Mouse (Mus musculus) ES-E14 (cell line): ENCODE data around the gene Parp3. TPM values are rescaled to one million over a fixed set of nuclear protein-coding genes. Genes with fewer than 3 reads are reported as not detected.

Source experiments
- DNase-seq: peaks from one replicate; pipeline ENCODE4 v3.0.0-alpha.2; 2013; ENCODE audit warnings: low read depth, low spot score
- H3K27ac ChIP-seq: 2 replicates; pipeline ENCODE4 v1.5.1; 2012; ENCODE audit warnings: low read depth, mild to moderate bottlenecking, low read length, moderate library complexity, mixed read lengths; ENCODE audit not compliant: poor library complexity, insufficient read depth, severe bottlenecking
- H3K36me3 ChIP-seq: 2 replicates; pipeline ENCODE4 v1.6.1; 2012; ENCODE audit warnings: mild to moderate bottlenecking, low read length, moderate library complexity, mixed read lengths; ENCODE audit not compliant: control insufficient read depth, poor library complexity, insufficient read depth, severe bottlenecking
- H3K4me1 ChIP-seq, 2 experiments: fragments of 150-350 bp in 1 of 2; sonication (generic) in 1 of 2; 2 replicates each; pipeline ENCODE4 v1.6.1; 2012; ENCODE audit warnings: low read length in 2 of 2, mild to moderate bottlenecking in 1 of 2, mixed read lengths in 1 of 2; ENCODE audit not compliant: control insufficient read depth in 2 of 2, insufficient read depth in 2 of 2, poor library complexity in 1 of 2
- H3K4me3 ChIP-seq, 2 experiments: fragments of 150-350 bp in 1 of 2; sonication (generic) in 1 of 2; 2 replicates each; pipeline ENCODE4 v1.5.1; 2012; ENCODE audit warnings: low read length in 2 of 2, low read depth in 1 of 2, mild to moderate bottlenecking in 1 of 2, mixed read lengths in 1 of 2; ENCODE audit not compliant: insufficient read depth in 1 of 2, poor library complexity in 1 of 2, severe bottlenecking in 1 of 2
- H3K9ac ChIP-seq: 2 replicates; pipeline ENCODE4 v1.6.1; 2012; ENCODE audit warnings: low read depth, mild to moderate bottlenecking, low read length, mixed read lengths; ENCODE audit not compliant: poor library complexity, insufficient read depth, severe bottlenecking
- H3K9me3 ChIP-seq: fragments of 150-350 bp; sonication (generic); 2 replicates; pipeline ENCODE4 v1.6.1; 2012; ENCODE audit warnings: low read depth, mild to moderate bottlenecking, low read length; ENCODE audit not compliant: control insufficient read depth, insufficient read depth
- CHD2 ChIP-seq: IDR thresholded peaks from 2 replicates; pipeline ENCODE4 v1.6.1; 2014; ENCODE audit warnings: mild to moderate bottlenecking, low read depth, low read length, inconsistent platforms
- HCFC1 ChIP-seq: IDR thresholded peaks from 2 replicates; pipeline ENCODE4 v1.6.1; 2012; ENCODE audit warnings: low read length, inconsistent platforms, borderline replicate concordance; ENCODE audit not compliant: insufficient read depth
- MAFK ChIP-seq: IDR thresholded peaks from 2 replicates; pipeline ENCODE4 v1.6.1; 2014; ENCODE audit warnings: mild to moderate bottlenecking, low read depth, low read length, inconsistent platforms; ENCODE audit not compliant: insufficient read depth
- ZC3H11A ChIP-seq: IDR thresholded peaks from 2 replicates; pipeline ENCODE4 v1.6.1; 2012; ENCODE audit warnings: low read depth, mild to moderate bottlenecking, inconsistent platforms, low read length, borderline replicate concordance
- ZNF384 ChIP-seq: IDR thresholded peaks from 2 replicates; pipeline ENCODE4 v1.6.1; 2012; ENCODE audit warnings: low read depth, low read length, inconsistent platforms
- in situ Hi-C, 2 experiments: fragments of 600-800 bp; cut with MboI; formaldehyde crosslinking; loops; one replicate each; pipeline ENCODE4 v1.15.1; 2025; ENCODE audit warnings: low sequenced_read_pairs in 2 of 2, inconsistent platforms in 1 of 2; ENCODE audit not compliant: unreplicated experiment in 2 of 2
- total RNA-seq: library from RNA; depleted of rRNA; stranded (reverse); fragments of 300-350 nt; gene quantifications from 2 replicates; pipeline ENCODE4 v1.2.3, GENCODE M21; 2012

The Parp3 gene
- total RNA-seq, 1 experiment = 6.0 TPM

- DNase-seq = no peak
- H3K9me3 ChIP-seq = no peaks in the 10 kb centered on the region
- H3K27ac ChIP-seq = no peak overlapping the region
- H3K36me3 ChIP-seq = peaks cover 2% of the 10 kb centered on the region
- no peak overlapping the region; the same call in 1 of the 2 replicates for H3K9ac ChIP-seq
- TF ChIP-seq MAFK = no peak
- no peak for TF ChIP-seq ZNF384
- TF ChIP-seq ZC3H11A = no peak
- TF ChIP-seq CHD2 = no peak
- H3K4me3 ChIP-seq = peak overlapping the region; percentile 31 to 42; a peak in 2 of 4 replicates
- peaks cover 5 to 27% of the 10 kb centered on the region in 2 experiments; a peak in 2 of 4 replicates for H3K4me1 ChIP-seq
- in situ Hi-C loops = no loop called here
These were observed 2.3 kb downstream of the Parp3 start for GRCm38 (mm10) chr9:106474456-106474855.

DNA sequence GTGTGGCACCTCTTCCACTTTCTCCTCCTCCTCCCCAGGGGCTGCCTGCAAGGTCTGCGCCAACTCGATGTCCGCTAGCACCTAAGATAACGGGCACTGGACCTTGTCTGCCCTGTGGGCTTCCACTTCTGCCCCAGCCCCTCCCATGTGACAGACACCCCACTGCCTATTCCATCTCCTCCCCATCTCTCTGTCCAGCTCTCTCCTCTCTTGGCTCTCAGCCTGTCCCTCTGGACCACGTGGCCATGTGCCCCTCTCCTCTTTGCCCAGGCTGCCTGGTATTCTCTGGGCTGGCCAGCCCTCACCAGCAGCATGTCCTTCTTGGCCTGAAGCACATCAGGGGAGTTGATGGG, 3.0 kb downstream of the Parp3 start:
- DNase-seq = no peak
- TF ChIP-seq CHD2 = no peak
- no peak for TF ChIP-seq ZC3H11A
- no peak for TF ChIP-seq MAFK
- no peak for TF ChIP-seq HCFC1
- no peak for TF ChIP-seq ZNF384
- H3K36me3 ChIP-seq = no peaks in the 10 kb centered on the region; the same call in 1 of the 2 replicates
- in situ Hi-C loops = no loop called here
- no peaks in the 10 kb centered on the region for H3K9me3 ChIP-seq
- no peak overlapping the region for H3K9ac ChIP-seq
- H3K27ac ChIP-seq = no peak overlapping the region
- no peak overlapping the region for H3K4me3 ChIP-seq
- H3K4me1 ChIP-seq = peaks cover 5 to 30% of the 10 kb centered on the region in 2 experiments; a peak in 2 of 4 replicates

DNA sequence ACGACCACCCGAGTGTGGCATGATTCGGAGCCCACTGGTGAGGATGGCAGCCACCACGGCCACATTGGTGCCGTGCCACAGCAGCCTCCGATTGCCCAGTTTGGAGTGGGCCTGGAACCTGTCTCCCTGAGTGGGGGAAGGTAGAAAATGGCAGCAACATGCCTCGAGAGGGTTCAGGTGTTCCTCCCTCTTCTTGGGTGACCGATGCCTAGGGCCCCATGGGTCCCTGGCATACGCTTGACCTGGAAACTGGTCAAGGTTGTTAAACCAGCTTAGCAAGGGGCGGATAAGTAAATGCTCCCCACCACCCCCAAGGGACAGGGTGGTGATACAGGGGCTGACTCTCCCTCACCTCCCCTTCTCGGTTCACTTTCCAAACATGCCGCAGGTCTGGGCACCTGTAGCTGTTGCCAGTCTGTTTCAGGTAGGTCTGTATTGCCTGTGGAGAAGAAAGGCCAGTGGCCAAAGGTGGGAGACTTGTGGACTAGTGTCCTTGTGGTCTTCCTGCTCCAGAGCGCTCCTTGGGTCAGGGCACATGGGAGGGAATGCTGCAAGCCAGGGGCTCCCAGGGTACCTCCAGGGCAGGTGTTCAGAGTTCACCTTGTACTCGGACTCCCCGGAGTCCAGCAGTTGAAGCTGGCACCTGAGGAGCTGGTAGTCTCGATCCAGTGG, 3.5 kb downstream of the Parp3 start:
- no peaks in the 10 kb centered on the region for H3K36me3 ChIP-seq
- no peak overlapping the region for H3K27ac ChIP-seq
- no peaks in the 10 kb centered on the region for H3K9me3 ChIP-seq
- in situ Hi-C loops = no loop called here
- H3K9ac ChIP-seq = no peak overlapping the region
- TF ChIP-seq CHD2 = no peak
- TF ChIP-seq HCFC1 = no peak
- TF ChIP-seq MAFK = no peak
- TF ChIP-seq ZC3H11A = no peak
- no peak for TF ChIP-seq ZNF384
- H3K4me1 ChIP-seq = peaks cover 5 to 30% of the 10 kb centered on the region in 2 experiments; a peak in 2 of 4 replicates
- H3K4me3 ChIP-seq = no peak overlapping the region
- no peak for DNase-seq

DNA sequence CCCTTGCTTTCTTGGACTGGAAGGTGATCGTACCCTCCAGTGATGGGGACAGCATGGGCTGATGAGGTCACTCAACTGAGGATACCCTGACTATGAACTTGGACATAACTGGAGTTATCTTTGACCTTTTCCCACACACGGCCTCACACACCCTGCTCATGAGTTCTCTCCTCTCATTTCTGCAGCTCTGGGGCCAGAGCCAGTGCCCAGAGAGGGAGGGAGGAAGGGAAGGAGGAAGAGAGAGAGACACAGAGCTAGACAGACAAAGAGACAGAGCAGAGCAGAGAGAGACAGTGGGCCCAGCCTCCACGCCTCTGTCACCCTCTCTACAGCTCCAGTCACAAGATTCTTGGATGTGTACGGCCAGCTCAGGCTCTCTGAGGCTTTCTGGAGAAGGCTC, 4.4 kb downstream of the Parp3 start:
- H3K9ac ChIP-seq = no peak overlapping the region
- no peak overlapping the region for H3K4me3 ChIP-seq
- no peak for TF ChIP-seq ZNF384
- no peak for TF ChIP-seq MAFK
- TF ChIP-seq ZC3H11A = no peak
- no peak for TF ChIP-seq CHD2
- TF ChIP-seq HCFC1 = no peak
- H3K9me3 ChIP-seq = no peaks in the 10 kb centered on the region
- H3K4me1 ChIP-seq = peaks cover 5 to 30% of the 10 kb centered on the region in 2 experiments; a peak in 2 of 4 replicates
- H3K36me3 ChIP-seq = no peaks in the 10 kb centered on the region
- in situ Hi-C loops = no loop called here
- no peak overlapping the region for H3K27ac ChIP-seq
- no peak for DNase-seq

- TF ChIP-seq HCFC1 = no peak
- no peak for TF ChIP-seq ZC3H11A
- 0 out of 2 replicates have a peak, but pooled peaks have one; percentile 42 for TF ChIP-seq CHD2
- no peaks in the 10 kb centered on the region for H3K9me3 ChIP-seq
- in situ Hi-C loops = no loop called here
- H3K4me3 ChIP-seq = peak overlapping the region; percentile 22 to 24; a peak in 2 of 4 replicates
- H3K27ac ChIP-seq = no peak overlapping the region
- DNase-seq = no peak
- no peaks in the 10 kb centered on the region for H3K36me3 ChIP-seq
- no peak overlapping the region for H3K9ac ChIP-seq
- H3K4me1 ChIP-seq = peaks cover 5 to 30% of the 10 kb centered on the region in 2 experiments; a peak in 2 of 4 replicates
These were observed 4.9 kb downstream of the Parp3 start for GRCm38 (mm10) chr9:106471892-106472291.
